Mouse (Mus musculus) kidney, embryonic 15.5 days (tissue): ENCODE measurements around the gene Cks1b. TPM values are rescaled to one million over a fixed set of nuclear protein-coding genes. Genes with fewer than 3 reads are reported as not detected.

Experiments
- ATAC-seq: fragments of 200-750 bp; cut with Nextera tagmentation; replicated peaks from 2 replicates; pipeline ENCODE4 v1.8.0; 2017; ENCODE audit warnings: moderate TSS enrichment; ENCODE audit not compliant: low FRiP score
- H3K27ac ChIP-seq: fragments of 300-500 bp; sonication (generic); 2 replicates; pipeline ENCODE4 v1.5.1; 2015; ENCODE audit warnings: mild to moderate bottlenecking, inconsistent platforms
- H3K27me3 ChIP-seq: fragments of 300-500 bp; sonication (generic); 2 replicates; pipeline ENCODE4 v1.6.1; 2015; ENCODE audit warnings: inconsistent platforms
- H3K36me3 ChIP-seq: fragments of 300-500 bp; sonication (generic); 2 replicates; pipeline ENCODE4 v1.6.1; 2015; ENCODE audit warnings: inconsistent platforms
- H3K4me1 ChIP-seq: fragments of 300-500 bp; sonication (generic); 2 replicates; pipeline ENCODE4 v1.6.1; 2015; ENCODE audit warnings: inconsistent platforms
- H3K4me2 ChIP-seq: fragments of 300-500 bp; sonication (generic); 2 replicates; pipeline ENCODE4 v1.6.1; 2015; ENCODE audit warnings: moderate library complexity, mild to moderate bottlenecking, inconsistent platforms
- H3K4me3 ChIP-seq: fragments of 300-500 bp; sonication (generic); replicated peaks from 2 replicates; pipeline ENCODE4 v1.5.1; 2015; ENCODE audit warnings: mild to moderate bottlenecking, inconsistent platforms
- H3K9ac ChIP-seq: fragments of 300-500 bp; sonication (generic); 2 replicates; pipeline ENCODE4 v1.6.1; 2015; ENCODE audit warnings: mild to moderate bottlenecking, inconsistent platforms
- H3K9me3 ChIP-seq: fragments of 300-500 bp; sonication (generic); replicated peaks from 2 replicates; pipeline ENCODE4 v1.6.1; 2016; ENCODE audit warnings: inconsistent platforms
- WGBS: fragments of 180-500 bp; shearing (Covaris S2); methylation state at CpG from one replicate; pipeline ENCODE4 v1.1.7; 2015; ENCODE audit warnings: mixed read lengths; 5-methylcytosine and 5-hydroxymethylcytosine counted together
- polyA plus RNA-seq: library from polyadenylated mRNA; unstranded; fragments of >200 nt; fragmentation: Nextera tagmentation; extraction: Ambion mirVana; gene quantifications from 2 replicates; pipeline ENCODE4 v1.2.1, GENCODE M21; 2015

Gene Cks1b
- polyA plus RNA-seq = 518 and 559 TPM in 2 replicates

- H3K4me2 ChIP-seq = peak within 1 kb of the TSS; percentile 89
- H3K4me3 ChIP-seq = peak within 1 kb of the TSS; percentile 71
- no peaks in the 10 kb centered on the region for H3K27me3 ChIP-seq
- under 1% methylated on average over 39 of the region's 39 CpGs for WGBS
- H3K4me1 ChIP-seq = peaks cover 52% of the 10 kb centered on the region
- peaks cover 32% of the 10 kb centered on the region for H3K36me3 ChIP-seq
- no peaks in the 10 kb centered on the region for H3K9me3 ChIP-seq
- H3K27ac ChIP-seq = peak within 1 kb of the TSS; percentile 100
- peak; percentile 93 for ATAC-seq
- peak within 1 kb of the TSS; percentile 60 for H3K9ac ChIP-seq
Measured at GRCm38 (mm10) chr3:89418170-89418860, at the start of gene Cks1b, which contains the start of gene Shc1. Gene Cks1b (minus strand): TSS chr3:89418383. Gene Shc1 (plus strand): TSS chr3:89418443.

GRCm38 (mm10) chr3:89458965-89459807 lies 41.0 kb upstream of the Cks1b start:
- H3K27ac ChIP-seq = peak overlapping the region; percentile 86
- WGBS = under 1% methylated on average over 35 of the region's 36 CpGs
- H3K4me1 ChIP-seq = peaks cover 30% of the 10 kb centered on the region
- H3K4me2 ChIP-seq = peak overlapping the region; percentile 85
- peak overlapping the region; percentile 79 for H3K9ac ChIP-seq
- H3K9me3 ChIP-seq = no peaks in the 10 kb centered on the region
- 0 out of 2 replicates have a peak, but pooled peaks cover 6% of the 10 kb centered on the region for H3K36me3 ChIP-seq
- ATAC-seq = peak; percentile 88
- peak overlapping the region; percentile 73 for H3K4me3 ChIP-seq
- no peaks in the 10 kb centered on the region for H3K27me3 ChIP-seq

- Histone ChIP-seq H3K27me3 (no peaks in the 10 kb centered on the region), H3K4me3 (peak overlapping the region; percentile 73), H3K9me3 (no peaks in the 10 kb centered on the region), H3K36me3 (0 out of 2 replicates have a peak, but pooled peaks cover 5% of the 10 kb centered on the region), H3K4me2 (peak overlapping the region; percentile 85), H3K4me1 (peaks cover 30% of the 10 kb centered on the region), H3K27ac (peak overlapping the region; percentile 86), H3K9ac (no peak overlapping the region)
- WGBS = 43% methylated on average over 13 of the region's 13 CpGs
- ATAC-seq = peak; percentile 53; the same call in 1 of the 2 replicates
Measured at GRCm38 (mm10) chr3:89458372-89458964, 40.3 kb upstream of the Cks1b start.

GRCm38 (mm10) chr3:89456726-89457665 lies 38.8 kb upstream of the Cks1b start:
- H3K4me3 ChIP-seq = no peak overlapping the region
- H3K9ac ChIP-seq = no peak overlapping the region
- H3K4me2 ChIP-seq = no peak overlapping the region
- H3K9me3 ChIP-seq = no peaks in the 10 kb centered on the region
- H3K27ac ChIP-seq = no peak overlapping the region
- WGBS = 36% methylated on average over 10 of the region's 10 CpGs
- ATAC-seq = peak; percentile 27; the same call in 1 of the 2 replicates
- H3K36me3 ChIP-seq = 0 out of 2 replicates have a peak, but pooled peaks cover 3% of the 10 kb centered on the region
- H3K4me1 ChIP-seq = peaks cover 31% of the 10 kb centered on the region
- H3K27me3 ChIP-seq = no peaks in the 10 kb centered on the region

- no peaks in the 10 kb centered on the region for H3K36me3 ChIP-seq
- H3K9ac ChIP-seq = no peak overlapping the region
- no peaks in the 10 kb centered on the region for H3K27me3 ChIP-seq
- ATAC-seq = no peak
- no peaks in the 10 kb centered on the region for H3K9me3 ChIP-seq
- H3K4me2 ChIP-seq = no peak overlapping the region
- peaks cover 40% of the 10 kb centered on the region for H3K4me1 ChIP-seq
- no peak overlapping the region for H3K27ac ChIP-seq
- whole genome bisulfite sequencing = 82% methylated on average over 1 of the region's 1 CpGs
- no peak overlapping the region for H3K4me3 ChIP-seq
Measured at GRCm38 (mm10) chr3:89455786-89456285, 37.7 kb upstream of the Cks1b start.

GRCm38 (mm10) chr3:89454401-89455177 lies 36.4 kb upstream of the Cks1b start, which contains the start of gene Pmvk:
Gene Pmvk (plus strand): TSS chr3:89454541.
- H3K27me3 ChIP-seq = no peaks in the 10 kb centered on the region
- no peak within 1 kb of the TSS for H3K4me2 ChIP-seq
- no peak within 1 kb of the TSS for H3K4me3 ChIP-seq
- no peak within 1 kb of the TSS for H3K9ac ChIP-seq
- ATAC-seq = no peak
- H3K4me1 ChIP-seq = peaks cover 33% of the 10 kb centered on the region
- 61% methylated on average over 10 of the region's 10 CpGs for WGBS
- H3K27ac ChIP-seq = no peak within 1 kb of the TSS
- H3K36me3 ChIP-seq = no peaks in the 10 kb centered on the region
- no peaks in the 10 kb centered on the region for H3K9me3 ChIP-seq

GRCm38 (mm10) chr3:89451916-89452315 lies 33.7 kb upstream of the Cks1b start:
- no peak for ATAC-seq
- H3K4me3 ChIP-seq = no peak overlapping the region
- peaks cover 4% of the 10 kb centered on the region for H3K36me3 ChIP-seq
- 0 out of 2 replicates have a peak overlapping the region, but pooled peaks have one; percentile 10 for H3K9ac ChIP-seq
- 83% methylated on average over 1 of the region's 1 CpGs for WGBS
- no peaks in the 10 kb centered on the region for H3K27me3 ChIP-seq
- peaks cover 33% of the 10 kb centered on the region for H3K4me1 ChIP-seq
- H3K4me2 ChIP-seq = no peak overlapping the region
- H3K27ac ChIP-seq = no peak overlapping the region
- H3K9me3 ChIP-seq = no peaks in the 10 kb centered on the region

- Histone ChIP-seq H3K27me3 (no peaks in the 10 kb centered on the region), H3K4me3 (no peak overlapping the region), H3K27ac (0 out of 2 replicates have a peak overlapping the region, but pooled peaks have one; percentile 43), H3K4me1 (peaks cover 28% of the 10 kb centered on the region), H3K9me3 (no peaks in the 10 kb centered on the region), H3K4me2 (no peak overlapping the region), H3K9ac (no peak overlapping the region), H3K36me3 (peaks cover 25% of the 10 kb centered on the region)
- 49% methylated on average over 7 of the region's 7 CpGs for WGBS
- peak; percentile 75 for ATAC-seq
Measured at GRCm38 (mm10) chr3:89449541-89449940, 31.4 kb upstream of the Cks1b start.

- Histone ChIP-seq H3K4me2 (no peak overlapping the region), H3K9ac (no peak overlapping the region), H3K4me3 (no peak overlapping the region), H3K4me1 (peaks cover 25% of the 10 kb centered on the region), H3K36me3 (peaks cover 29% of the 10 kb centered on the region), H3K27ac (peak overlapping the region; percentile 43), H3K9me3 (no peaks in the 10 kb centered on the region), H3K27me3 (no peaks in the 10 kb centered on the region)
- peak; percentile 19; the same call in 1 of the 2 replicates for ATAC-seq
- WGBS = 56% methylated on average over 13 of the region's 13 CpGs
Measured at GRCm38 (mm10) chr3:89448720-89449537, 30.7 kb upstream of the Cks1b start.

GRCm38 (mm10) chr3:89440691-89441090 lies 22.5 kb upstream of the Cks1b start:
- Histone ChIP-seq H3K27me3 (no peaks in the 10 kb centered on the region), H3K9me3 (no peaks in the 10 kb centered on the region), H3K4me3 (no peak overlapping the region), H3K27ac (no peak overlapping the region), H3K9ac (no peak overlapping the region), H3K36me3 (peaks cover 17% of the 10 kb centered on the region), H3K4me1 (peaks cover 20% of the 10 kb centered on the region), H3K4me2 (no peak overlapping the region)
- no peak for ATAC-seq
- WGBS = 96% methylated on average over 2 of the region's 2 CpGs
